Mouse (Mus musculus) CH12.LX (cell line): Measurements from ENCODE around the gene 4930404H24Rik.

ENCODE experiments used
- BHLHE40 ChIP-seq: IDR thresholded peaks from 2 replicates; pipeline ENCODE4 v1.6.1; 2011; ENCODE audit warnings: mild to moderate bottlenecking, low read depth, low read length, improper control_type of control experiment
- CTCF ChIP-seq, 2 experiments: IDR thresholded peaks in 1 of 2; conservative IDR thresholded peaks in 1 of 2; 2 replicates each; pipeline ENCODE4 v1.5.1; 2011 to 2012; ENCODE audit warnings: low read depth in 2 of 2, low read length in 2 of 2, improper control_type of control experiment in 1 of 2, inconsistent platforms in 1 of 2, mild to moderate bottlenecking in 1 of 2, moderate library complexity in 1 of 2
- EP300 ChIP-seq: IDR thresholded peaks from 2 replicates; pipeline ENCODE4 v1.6.1; 2011; ENCODE audit warnings: low read length, improper control_type of control experiment
- JUND ChIP-seq: conservative IDR thresholded peaks from 2 replicates; pipeline ENCODE4 v1.6.1; 2011; ENCODE audit warnings: low read depth, low read length, improper control_type of control experiment
- MXI1 ChIP-seq: IDR thresholded peaks from 2 replicates; pipeline ENCODE4 v1.6.1; 2011; ENCODE audit warnings: mild to moderate bottlenecking, low read depth, low read length, improper control_type of control experiment
- NRF1 ChIP-seq: IDR thresholded peaks from 2 replicates; pipeline ENCODE4 v1.6.1; 2014; ENCODE audit warnings: low read depth, mild to moderate bottlenecking, inconsistent platforms, low read length, improper control_type of control experiment, moderate library complexity
- POLR2A ChIP-seq: IDR thresholded peaks from 2 replicates; pipeline ENCODE4 v1.6.1; 2011; ENCODE audit warnings: low read depth, mild to moderate bottlenecking, improper control_type of control experiment, low read length
- RCOR1 ChIP-seq: conservative IDR thresholded peaks from 2 replicates; pipeline ENCODE4 v1.6.1; 2012; ENCODE audit warnings: low read depth, mild to moderate bottlenecking, inconsistent platforms, low read length, improper control_type of control experiment
- TBP ChIP-seq: conservative IDR thresholded peaks from 2 replicates; pipeline ENCODE4 v1.6.1; 2011; ENCODE audit warnings: low read depth, low read length, improper control_type of control experiment
- ZMIZ1 ChIP-seq: IDR thresholded peaks from 2 replicates; pipeline ENCODE4 v1.6.1; 2012; ENCODE audit warnings: low read depth, mild to moderate bottlenecking, inconsistent platforms, low read length, improper control_type of control experiment

- TF ChIP-seq POLR2A: no peak
- no peak for TF ChIP-seq ZMIZ1
- no peak for TF ChIP-seq NRF1
- no peak for TF ChIP-seq RCOR1
- TF ChIP-seq CTCF (conservative IDR thresholded peaks at IDR 0.05 in 1 of 2, IDR thresholded peaks at IDR 0.05 in 1 of 2; ENCODE audit: low read depth in 2 of 2, low read length in 2 of 2): no peak
- no peak for TF ChIP-seq JUND
- no peak for TF ChIP-seq BHLHE40
- no peak for TF ChIP-seq TBP
- no peak for TF ChIP-seq EP300
- TF ChIP-seq MXI1: no peak
Observed at GRCm38 (mm10) chr2:153467372-153467771, 25.2 kb upstream of the 4930404H24Rik start.
